Mouse (Mus musculus) embryonic facial prominence, embryonic 12.5 days (tissue): ENCODE data around the gene Cntfr. TPM values are rescaled to one million over a fixed set of nuclear protein-coding genes. Genes with fewer than 3 reads are reported as not detected.
A peak's percentile ranks its signal among the peaks of the same experiment; 100 is the strongest.
"Not testable (repeated sequence)": the region's sequence is repeated elsewhere in the genome, so short reads cannot be mapped to it uniquely, and the experiment has no call there.

Experiments
- ATAC-seq: fragments of 200-750 bp; cut with Nextera tagmentation; 2 replicates; pipeline ENCODE4 v1.8.0; 2017; ENCODE audit not compliant: insufficient number of reproducible peaks, insufficient read depth, low FRiP score, low TSS enrichment
- H3K27ac ChIP-seq: fragments of 300-500 bp; sonication (generic); 2 replicates; pipeline ENCODE4 v1.5.1; 2016; ENCODE audit warnings: mild to moderate bottlenecking
- H3K27me3 ChIP-seq: fragments of 300-500 bp; sonication (generic); 2 replicates; pipeline ENCODE4 v1.6.1; 2016; ENCODE audit warnings: mild to moderate bottlenecking, moderate library complexity
- H3K36me3 ChIP-seq: fragments of 300-500 bp; sonication (generic); 2 replicates; pipeline ENCODE4 v1.6.1; 2016; ENCODE audit warnings: mild to moderate bottlenecking
- H3K4me1 ChIP-seq: fragments of 300-500 bp; sonication (generic); 2 replicates; pipeline ENCODE4 v1.6.1; 2016
- H3K4me2 ChIP-seq: fragments of 300-500 bp; sonication (generic); replicated peaks from 2 replicates; pipeline ENCODE4 v1.6.1; 2016; ENCODE audit warnings: mild to moderate bottlenecking, moderate library complexity
- H3K4me3 ChIP-seq: fragments of 300-500 bp; sonication (generic); 2 replicates; pipeline ENCODE4 v1.5.1; 2016; ENCODE audit warnings: mild to moderate bottlenecking
- H3K9ac ChIP-seq: fragments of 300-500 bp; sonication (generic); 2 replicates; pipeline ENCODE4 v1.6.1; 2016; ENCODE audit warnings: mild to moderate bottlenecking, moderate library complexity
- H3K9me3 ChIP-seq: fragments of 300-500 bp; sonication (generic); 2 replicates; pipeline ENCODE4 v1.6.1; 2016; ENCODE audit warnings: mild to moderate bottlenecking, moderate library complexity
- WGBS: fragments of 180-500 bp; shearing (Covaris S2); methylation state at CpG from one replicate; pipeline ENCODE4 v1.1.7; 2016; 5-methylcytosine and 5-hydroxymethylcytosine counted together
- polyA plus RNA-seq: library from polyadenylated mRNA; unstranded; fragments of >200 nt; fragmentation: Nextera tagmentation; extraction: Ambion mirVana; gene quantifications from 2 replicates; pipeline ENCODE4 v1.2.1, GENCODE M21; 2016

Cntfr gene
- polyA plus RNA-seq, 1 experiment from 2014 or later, result 14.9 TPM

GRCm38 (mm10) chr4:41685882-41686492 lies 10.9 kb downstream of the Cntfr start:
- H3K27me3 ChIP-seq, H3K9ac ChIP-seq, H3K27ac ChIP-seq, H3K4me2 ChIP-seq, H3K4me3 ChIP-seq, H3K9me3 ChIP-seq, H3K36me3 ChIP-seq: not testable (repeated sequence)
- ATAC-seq, result 0 out of 2 replicates have a peak, but pooled peaks have one; percentile 11
- 42% methylated on average over 9 of the region's 10 CpGs for WGBS
- peaks cover 13% of the 10 kb centered on the region for H3K4me1 ChIP-seq

GRCm38 (mm10) chr4:41684931-41685453 lies 11.9 kb downstream of the Cntfr start:
- not testable (repeated sequence) for H3K9me3 ChIP-seq, H3K27me3 ChIP-seq, H3K4me3 ChIP-seq, ATAC-seq, H3K36me3 ChIP-seq, H3K27ac ChIP-seq, H3K9ac ChIP-seq
- Histone ChIP-seq H3K4me1 (peaks cover 20% of the 10 kb centered on the region), H3K4me2 (peak overlapping the region; percentile 36)
- 3% methylated on average over 14 of the region's 14 CpGs for WGBS

- WGBS, result 3% methylated on average over 27 of the region's 27 CpGs
These were observed 12.6 kb downstream of the Cntfr start for GRCm38 (mm10) chr4:41684131-41684930.

GRCm38 (mm10) chr4:41683303-41683702 lies 13.6 kb downstream of the Cntfr start:
- H3K9me3 ChIP-seq, H3K27ac ChIP-seq, H3K9ac ChIP-seq, H3K36me3 ChIP-seq, H3K27me3 ChIP-seq: not testable (repeated sequence)
- Histone ChIP-seq H3K4me2 (peak overlapping the region; percentile 40), H3K4me3 (0 out of 2 replicates have a peak overlapping the region, but pooled peaks have one; percentile 19), H3K4me1 (peaks cover 33% of the 10 kb centered on the region)
- WGBS, result 3% methylated on average over 14 of the region's 27 CpGs
- peak; percentile 39; the same call in 1 of the 2 replicates for ATAC-seq

More at GRCm38 (mm10) chr4:41684131-41684930, 12.6 kb downstream of the Cntfr start:
- ATAC-seq, H3K9ac ChIP-seq, H3K4me3 ChIP-seq, H3K27me3 ChIP-seq, H3K36me3 ChIP-seq, H3K9me3 ChIP-seq: not testable (repeated sequence)
- peak overlapping the region; percentile 36 for H3K4me2 ChIP-seq
- H3K27ac ChIP-seq, result peak overlapping the region; percentile 65; the same call in 1 of the 2 replicates
- peaks cover 26% of the 10 kb centered on the region for H3K4me1 ChIP-seq

- Histone ChIP-seq H3K36me3 (no peaks in the 10 kb centered on the region), H3K27me3 (no peaks in the 10 kb centered on the region), H3K27ac (peak overlapping the region; percentile 50; the same call in 1 of the 2 replicates), H3K4me1 (peaks cover 34% of the 10 kb centered on the region), H3K9me3 (no peaks in the 10 kb centered on the region), H3K9ac (no peak overlapping the region), H3K4me2 (peak overlapping the region; percentile 40), H3K4me3 (no peak overlapping the region)
- ATAC-seq, result no peak
- WGBS, result 27% methylated on average over 6 of the region's 6 CpGs
These were observed 14.1 kb downstream of the Cntfr start for GRCm38 (mm10) chr4:41682789-41683188.

- Histone ChIP-seq H3K27me3 (no peaks in the 10 kb centered on the region), H3K4me3 (no peak overlapping the region), H3K9me3 (no peaks in the 10 kb centered on the region), H3K4me1 (peaks cover 43% of the 10 kb centered on the region), H3K27ac (peak overlapping the region; percentile 50; the same call in 1 of the 2 replicates), H3K9ac (no peak overlapping the region), H3K36me3 (no peaks in the 10 kb centered on the region), H3K4me2 (no peak overlapping the region)
- ATAC-seq, result no peak
- 64% methylated on average over 10 of the region's 10 CpGs for WGBS
These were observed 14.9 kb downstream of the Cntfr start for GRCm38 (mm10) chr4:41681947-41682346.

- Histone ChIP-seq H3K27ac (no peak overlapping the region), H3K9me3 (no peaks in the 10 kb centered on the region), H3K4me1 (peaks cover 50% of the 10 kb centered on the region), H3K27me3 (no peaks in the 10 kb centered on the region), H3K4me2 (no peak overlapping the region), H3K4me3 (no peak overlapping the region), H3K9ac (no peak overlapping the region), H3K36me3 (no peaks in the 10 kb centered on the region)
- no peak for ATAC-seq
- WGBS, result 55% methylated on average over 4 of the region's 4 CpGs
These were observed 15.7 kb downstream of the Cntfr start for GRCm38 (mm10) chr4:41681176-41681575.

GRCm38 (mm10) chr4:41679291-41679690 lies 17.6 kb downstream of the Cntfr start:
- Histone ChIP-seq H3K27ac (peak overlapping the region; percentile 54; the same call in 1 of the 2 replicates), H3K9ac (no peak overlapping the region), H3K4me2 (no peak overlapping the region), H3K9me3 (no peaks in the 10 kb centered on the region), H3K36me3 (no peaks in the 10 kb centered on the region), H3K4me1 (peaks cover 52% of the 10 kb centered on the region), H3K27me3 (no peaks in the 10 kb centered on the region), H3K4me3 (no peak overlapping the region)
- no peak for ATAC-seq
- WGBS, result 100% methylated on average over 1 of the region's 2 CpGs

GRCm38 (mm10) chr4:41678863-41679262 lies 18.0 kb downstream of the Cntfr start:
- Histone ChIP-seq H3K4me2 (no peak overlapping the region), H3K36me3 (no peaks in the 10 kb centered on the region), H3K4me3 (no peak overlapping the region), H3K27ac (no peak overlapping the region), H3K4me1 (peaks cover 52% of the 10 kb centered on the region), H3K9me3 (no peaks in the 10 kb centered on the region), H3K27me3 (no peaks in the 10 kb centered on the region), H3K9ac (no peak overlapping the region)
- WGBS, result 82% methylated on average over 6 of the region's 6 CpGs
- ATAC-seq, result no peak

GRCm38 (mm10) chr4:41677006-41677629 lies 19.8 kb downstream of the Cntfr start:
- H3K36me3 ChIP-seq, result no peaks in the 10 kb centered on the region
- no peak overlapping the region for H3K4me2 ChIP-seq
- peaks cover 52% of the 10 kb centered on the region for H3K4me1 ChIP-seq
- no peaks in the 10 kb centered on the region for H3K27me3 ChIP-seq
- H3K9me3 ChIP-seq, result no peaks in the 10 kb centered on the region
- no peak overlapping the region for H3K4me3 ChIP-seq
- peak overlapping the region; percentile 7; the same call in 1 of the 2 replicates for H3K9ac ChIP-seq
- ATAC-seq, result no peak
- no peak overlapping the region for H3K27ac ChIP-seq
- 54% methylated on average over 13 of the region's 13 CpGs for WGBS

GRCm38 (mm10) chr4:41676248-41677005 lies 20.5 kb downstream of the Cntfr start:
- Histone ChIP-seq H3K4me2 (no peak overlapping the region), H3K36me3 (no peaks in the 10 kb centered on the region), H3K4me1 (peaks cover 54% of the 10 kb centered on the region), H3K4me3 (no peak overlapping the region), H3K27me3 (no peaks in the 10 kb centered on the region), H3K9ac (no peak overlapping the region), H3K9me3 (no peaks in the 10 kb centered on the region), H3K27ac (no peak overlapping the region; the same call in 1 of the 2 replicates)
- WGBS, result 62% methylated on average over 17 of the region's 17 CpGs
- ATAC-seq, result no peak
